Mouse (Mus musculus) liver, embryonic 14.5 days (tissue): Measurements from ENCODE around the gene Hps6. TPM values are rescaled to one million over a fixed set of nuclear protein-coding genes. Genes with fewer than 3 reads are reported as not detected.
"Not testable (repeated sequence)": the region's sequence is repeated elsewhere in the genome, so short reads cannot be mapped to it uniquely, and the experiment has no call there.

Source experiments
- ATAC-seq: fragments of 200-750 bp; cut with Nextera tagmentation; 2 replicates; pipeline ENCODE4 v1.8.0; 2017; ENCODE audit warnings: moderate number of reproducible peaks, mild to moderate bottlenecking, moderate library complexity; ENCODE audit not compliant: insufficient read depth
- DNase-seq, 3 experiments: peaks; one replicate each; pipeline ENCODE4 v3.0.0-alpha.2; 2012 to 2013; ENCODE audit warnings: low read depth in 3 of 3, low spot score in 3 of 3
- H3K27ac ChIP-seq: fragments of 300-500 bp; sonication (generic); 2 replicates; pipeline ENCODE4 v1.5.1; 2014; ENCODE audit warnings: moderate library complexity, mild to moderate bottlenecking, control low read depth, inconsistent platforms
- H3K27me3 ChIP-seq: fragments of 300-500 bp; sonication (generic); 2 replicates; pipeline ENCODE4 v1.6.1; 2014; ENCODE audit warnings: mild to moderate bottlenecking, low read length, moderate library complexity; ENCODE audit not compliant: control insufficient read depth, insufficient read depth
- H3K36me3 ChIP-seq: fragments of 300-500 bp; sonication (generic); replicated peaks from 2 replicates; pipeline ENCODE4 v1.6.1; 2014; ENCODE audit warnings: low read depth; ENCODE audit not compliant: control insufficient read depth, insufficient read depth
- H3K4me1 ChIP-seq, 2 experiments: fragments of 200-500 bp in 1 of 2; fragments of 300-500 bp in 1 of 2; sonication (generic) in 1 of 2; replicated peaks; 2 replicates each; pipeline ENCODE4 v1.6.1; 2012 to 2014; ENCODE audit warnings: antibody characterized with exemption in 1 of 2, inconsistent platforms in 1 of 2, low read length in 1 of 2; ENCODE audit not compliant: control insufficient read depth in 2 of 2, insufficient read depth in 2 of 2
- H3K4me2 ChIP-seq: fragments of 300-500 bp; sonication (generic); 2 replicates; pipeline ENCODE4 v1.6.1; 2014; ENCODE audit warnings: low read depth, mild to moderate bottlenecking, control low read depth, moderate library complexity
- H3K4me3 ChIP-seq, 2 experiments: fragments of 200-500 bp in 1 of 2; fragments of 300-500 bp in 1 of 2; sonication (generic) in 1 of 2; 2 replicates each; pipeline ENCODE4 v1.5.1; 2012 to 2014; ENCODE audit warnings: low read depth in 2 of 2, low read length in 2 of 2, mild to moderate bottlenecking in 2 of 2, control low read depth in 1 of 2, inconsistent platforms in 1 of 2, moderate library complexity in 1 of 2; ENCODE audit not compliant: insufficient read depth in 1 of 2
- H3K9ac ChIP-seq: fragments of 300-500 bp; sonication (generic); replicated peaks from 2 replicates; pipeline ENCODE4 v1.6.1; 2014; ENCODE audit warnings: mild to moderate bottlenecking, control low read depth, moderate library complexity
- H3K9me3 ChIP-seq: fragments of 300-500 bp; sonication (generic); 2 replicates; pipeline ENCODE4 v1.6.1; 2016; ENCODE audit warnings: low read length, mixed read lengths; ENCODE audit not compliant: control insufficient read depth
- CTCF ChIP-seq: IDR thresholded peaks from 2 replicates; pipeline ENCODE4 v1.5.1; 2016; ENCODE audit warnings: antibody characterized with exemption, low read depth, control low read depth
- EP300 ChIP-seq: IDR thresholded peaks from 2 replicates; pipeline ENCODE4 v1.6.1; 2016; ENCODE audit warnings: antibody characterized with exemption, low read depth
- WGBS: fragments of 180-500 bp; shearing (Covaris S2); extraction: QIAGEN DNeasy Blood & Tissue Kit; methylation state at CpG from one replicate; pipeline ENCODE4 v1.1.7; 2014; ENCODE audit not compliant: insufficient replicate concordance; 5-methylcytosine and 5-hydroxymethylcytosine counted together
- polyA plus RNA-seq, 2 experiments: library from polyadenylated mRNA; depleted of rRNA in 1 of 2; stranded (reverse) in 1 of 2; unstranded in 1 of 2; fragments of >200 nt; fragmentation: Nextera tagmentation in 1 of 2; extraction: Ambion mirVana in 1 of 2; gene quantifications; 2 replicates each; pipeline versions ENCODE4 v1.2.1 to v1.2.3; 2012 to 2014

The Hps6 gene
- polyA plus RNA-seq, 2 experiments = 1.2 to 1.4 TPM

- Histone ChIP-seq H3K4me2 (no peak overlapping the region), H3K27me3 (no peaks in the 10 kb centered on the region), H3K4me1 (no peaks in the 10 kb centered on the region), H3K9ac (no peak overlapping the region), H3K36me3 (no peaks in the 10 kb centered on the region), H3K27ac (no peak overlapping the region), H3K4me3 (no peak overlapping the region), H3K9me3 (no peaks in the 10 kb centered on the region; the same call in 1 of the 2 replicates)
- ATAC-seq (no peak), DNase-seq (no peak)
- 72% methylated on average over 3 of the region's 3 CpGs for WGBS
- no peak for TF ChIP-seq CTCF
- no peak for TF ChIP-seq EP300
Measured at GRCm38 (mm10) chr19:45991171-45991570, 12.1 kb upstream of the Hps6 start.

DNA sequence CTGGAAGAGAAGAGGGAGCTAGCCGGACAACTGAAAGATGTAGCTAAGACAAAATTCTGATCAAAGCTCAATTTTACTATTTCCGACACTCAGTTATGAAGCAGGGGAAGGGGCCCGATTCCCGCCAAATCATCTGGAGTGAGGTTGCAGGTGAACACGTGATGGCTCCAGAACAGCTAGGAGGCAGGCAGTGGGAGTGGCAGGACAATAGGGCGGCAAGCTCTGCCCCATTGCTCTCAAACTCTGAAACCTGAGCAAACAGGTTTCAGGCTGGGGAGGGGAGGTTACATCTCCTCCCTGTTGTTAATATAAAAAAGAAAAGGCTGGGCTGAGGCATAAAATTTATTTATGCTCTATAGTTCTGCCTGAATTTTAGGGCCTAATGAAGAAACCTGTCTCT is 9.9 kb upstream of the Hps6 start:
- H3K27me3 ChIP-seq, H3K9ac ChIP-seq, H3K4me3 ChIP-seq, H3K27ac ChIP-seq, ATAC-seq, DNase-seq, H3K36me3 ChIP-seq, H3K4me2 ChIP-seq, H3K9me3 ChIP-seq, H3K4me1 ChIP-seq: not testable (repeated sequence)
- 69% methylated on average over 6 of the region's 6 CpGs for WGBS

DNA sequence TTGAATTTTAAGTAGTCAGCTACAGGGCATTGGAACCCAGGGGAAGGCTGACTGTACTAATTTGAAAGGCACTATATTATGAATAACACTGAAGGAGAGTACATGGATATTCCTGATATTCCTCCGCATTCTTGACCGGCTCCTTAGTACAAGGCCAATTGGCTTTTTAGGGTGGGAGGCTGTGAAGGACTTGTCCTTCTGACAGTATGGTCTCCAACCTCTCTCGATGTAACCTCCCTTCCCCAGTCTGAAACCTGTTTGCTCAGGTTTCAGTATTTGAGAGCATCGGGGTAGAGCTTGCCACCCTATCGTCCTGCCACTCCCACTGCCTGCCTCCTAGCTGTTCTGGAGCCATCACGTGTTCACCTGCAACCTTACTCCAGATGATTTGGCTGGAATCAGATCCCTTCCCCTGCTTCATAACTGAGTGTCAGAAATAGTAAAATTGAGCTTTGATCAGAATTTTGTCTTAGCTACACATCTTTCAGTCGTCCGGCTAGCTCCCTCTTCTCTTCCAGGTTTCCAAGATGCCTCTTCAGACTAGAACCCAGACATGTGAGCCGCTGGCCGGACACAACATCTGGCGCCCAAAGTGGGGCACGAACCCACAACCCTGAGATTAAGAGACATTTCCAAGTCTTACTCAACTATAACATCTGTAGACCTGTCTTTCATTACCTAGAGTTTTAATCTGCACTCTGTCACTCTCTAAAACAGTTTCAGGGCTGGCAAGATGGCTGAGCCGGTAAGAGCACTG is 9.1 kb upstream of the Hps6 start:
- H3K9ac ChIP-seq = no peak overlapping the region
- 89% methylated on average over 13 of the region's 13 CpGs for WGBS
- peaks cover 4 to 10% of the 10 kb centered on the region in 2 experiments; a peak in 3 of 4 replicates for H3K4me1 ChIP-seq
- DNase-seq (no peak), ATAC-seq (no peak)
- H3K27ac ChIP-seq = no peak overlapping the region
- H3K4me3 ChIP-seq = no peak overlapping the region
- no peak for TF ChIP-seq EP300
- TF ChIP-seq CTCF = no peak
- H3K9me3 ChIP-seq = no peaks in the 10 kb centered on the region; the same call in 1 of the 2 replicates
- H3K27me3 ChIP-seq = no peaks in the 10 kb centered on the region
- no peak overlapping the region for H3K4me2 ChIP-seq
- no peaks in the 10 kb centered on the region for H3K36me3 ChIP-seq

GRCm38 (mm10) chr19:45997365-45997764 is 5.9 kb upstream of the Hps6 start:
- DNase-seq (no peak), ATAC-seq (no peak)
- Histone ChIP-seq H3K27me3 (no peaks in the 10 kb centered on the region), H3K9me3 (no peaks in the 10 kb centered on the region; the same call in 1 of the 2 replicates), H3K36me3 (no peaks in the 10 kb centered on the region), H3K4me1 (peaks cover 4 to 10% of the 10 kb centered on the region in 2 experiments; a peak in 3 of 4 replicates), H3K4me3 (peak overlapping the region; percentile 37 to 56; a peak in 3 of 4 replicates), H3K27ac (peak overlapping the region; percentile 17; the same call in 1 of the 2 replicates), H3K9ac (peak overlapping the region; percentile 37), H3K4me2 (peak overlapping the region; percentile 78)
- 44% methylated on average over 5 of the region's 5 CpGs for WGBS
- no peak for TF ChIP-seq CTCF
- TF ChIP-seq EP300 = no peak

DNA sequence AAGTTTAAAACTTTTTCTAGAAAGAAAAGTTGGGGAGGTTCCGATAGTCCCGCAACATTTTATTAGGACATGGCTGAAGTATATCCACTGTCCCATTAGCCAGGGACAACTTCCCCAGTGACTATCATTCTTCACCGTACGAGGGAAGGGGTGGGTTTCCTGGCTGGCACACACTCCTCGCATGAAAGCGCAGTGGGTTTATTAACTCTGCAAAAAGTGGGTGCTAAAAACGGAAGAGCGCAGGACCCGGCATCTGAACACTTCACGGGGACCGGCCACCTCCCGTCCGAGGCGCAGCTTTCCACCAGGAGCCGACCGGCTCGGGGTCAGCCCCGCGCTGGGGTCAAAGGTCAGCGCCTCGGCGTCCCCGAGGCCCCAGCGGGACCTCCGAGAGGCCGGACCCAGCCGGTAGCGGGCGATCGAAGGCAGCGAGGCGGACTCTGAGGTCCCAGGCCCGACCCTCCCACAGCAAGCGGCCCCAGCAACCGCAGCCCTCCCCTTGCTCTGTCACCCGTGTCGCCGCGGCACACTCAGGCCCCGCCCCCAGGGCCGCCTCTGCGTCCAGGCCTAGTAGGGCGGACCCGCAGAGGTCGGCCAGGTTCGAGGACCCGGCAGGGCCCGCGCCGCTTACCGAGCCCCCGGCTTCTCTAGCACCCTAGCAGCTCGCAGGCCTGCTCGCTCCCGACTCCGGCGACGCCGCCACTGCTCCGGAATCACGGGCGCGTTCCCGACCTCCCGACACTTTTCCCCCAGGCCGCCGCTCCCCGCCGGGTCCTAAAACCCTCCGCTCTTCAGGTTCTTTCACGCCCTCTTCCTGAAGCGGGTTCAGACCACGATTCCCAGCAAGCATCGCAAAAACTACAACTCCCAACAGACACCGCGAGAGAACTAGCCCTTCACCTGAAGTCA is 5.3 kb upstream of the Hps6 start, which contains the start of gene Armh3:
Gene Armh3 (minus strand): TSS at position 704 of the 909 bp plus-strand sequence.
- peak; percentile 97 for ATAC-seq
- H3K4me1 ChIP-seq = peaks cover 4 to 12% of the 10 kb centered on the region in 2 experiments; a peak in 3 of 4 replicates
- 1% methylated on average over 74 of the region's 76 CpGs for WGBS

More for the DNA sequence above, 5.3 kb upstream of the Hps6 start, which contains the start of gene Armh3:
- DNase-seq = peak; percentile 81 to 87 (median 85)
- Histone ChIP-seq H3K4me3 (peak within 1 kb of the TSS; percentile 56 to 70), H3K27me3 (no peaks in the 10 kb centered on the region), H3K36me3 (no peaks in the 10 kb centered on the region), H3K27ac (peak within 1 kb of the TSS; percentile 17; the same call in 1 of the 2 replicates), H3K9me3 (no peaks in the 10 kb centered on the region; the same call in 1 of the 2 replicates), H3K4me2 (peak within 1 kb of the TSS; percentile 78), H3K9ac (peak within 1 kb of the TSS; percentile 37)
- TF ChIP-seq EP300 (no peak), CTCF (no peak)
